Mouse (Mus musculus): ENCODE measurements around the gene Slc35a2. TPM values are rescaled to one million over a fixed set of nuclear protein-coding genes. Genes with fewer than 3 reads are reported as not detected.
"Not testable (repeated sequence)": the region's sequence is repeated elsewhere in the genome, so short reads cannot be mapped to it uniquely, and the experiment has no call there.

The Slc35a2 gene
- polyA plus RNA-seq, 1 experiment from 2014 or later, result 16.9 TPM

- not testable (repeated sequence) for H3K9ac ChIP-seq (ENCODE audit: low read depth, low read length); H3K4me3 ChIP-seq (ENCODE audit: low read depth, low read length); ATAC-seq (replicated peaks; ENCODE audit: insufficient number of reproducible peaks, low FRiP score, low TSS enrichment); H3K27ac ChIP-seq (ENCODE audit: low read depth, low read length); H3K4me2 ChIP-seq; H3K4me1 ChIP-seq (ENCODE audit: control insufficient read depth, insufficient read depth, low read length); H3K36me3 ChIP-seq (ENCODE audit: control insufficient read depth, insufficient read depth, low read length); H3K9me3 ChIP-seq (replicated peaks; ENCODE audit: control insufficient read depth, low read length)
- peaks cover 45% of the 10 kb centered on the region for H3K27me3 ChIP-seq (ENCODE audit: control insufficient read depth, insufficient read depth, low read length)
- WGBS (ENCODE audit: insufficient replicate concordance), result 60% methylated on average over 6 of the region's 6 CpGs
These were observed 34.1 kb downstream of the Slc35a2 start for GRCm38 (mm10) chrX:7917960-7918359.

GRCm38 (mm10) chrX:7919601-7920383 is 36.0 kb downstream of the Slc35a2 start, which contains the start of gene Pcsk1n:
Gene Pcsk1n, plus strand, starts transcription at chrX:7919822.
- no peak for ATAC-seq (replicated peaks; ENCODE audit: insufficient number of reproducible peaks, low FRiP score, low TSS enrichment)
- H3K27me3 ChIP-seq (ENCODE audit: control insufficient read depth, insufficient read depth, low read length), result peaks cover 60% of the 10 kb centered on the region
- H3K27ac ChIP-seq (ENCODE audit: low read depth, low read length), result no peak within 1 kb of the TSS
- 13% methylated on average over 36 of the region's 40 CpGs for WGBS (ENCODE audit: insufficient replicate concordance)
- no peak within 1 kb of the TSS for H3K9ac ChIP-seq (ENCODE audit: low read depth, low read length)
- H3K9me3 ChIP-seq (replicated peaks; ENCODE audit: control insufficient read depth, low read length), result no peaks in the 10 kb centered on the region
- peak within 1 kb of the TSS; percentile 26 for H3K4me3 ChIP-seq (ENCODE audit: low read depth, low read length)
- H3K4me1 ChIP-seq (ENCODE audit: control insufficient read depth, insufficient read depth, low read length), result no peaks in the 10 kb centered on the region
- peak within 1 kb of the TSS; percentile 50 for H3K4me2 ChIP-seq
- H3K36me3 ChIP-seq (ENCODE audit: control insufficient read depth, insufficient read depth, low read length), result no peaks in the 10 kb centered on the region

DNA sequence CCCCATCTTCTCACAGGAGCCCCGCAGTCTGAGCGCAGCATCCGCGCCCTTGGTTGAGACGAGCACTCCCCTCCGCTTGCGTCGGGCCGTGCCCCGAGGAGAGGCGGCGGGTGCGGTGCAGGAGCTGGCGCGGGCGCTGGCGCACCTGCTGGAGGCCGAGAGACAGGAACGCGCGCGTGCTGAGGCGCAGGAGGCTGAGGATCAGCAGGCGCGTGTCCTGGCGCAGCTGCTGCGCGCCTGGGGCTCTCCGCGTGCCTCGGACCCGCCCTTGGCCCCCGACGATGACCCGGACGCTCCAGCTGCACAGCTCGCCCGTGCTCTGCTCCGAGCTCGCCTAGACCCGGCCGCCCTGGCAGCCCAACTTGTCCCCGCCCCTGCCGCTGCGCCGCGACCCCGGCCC is 38.2 kb downstream of the Slc35a2 start:
- Histone ChIP-seq H3K9me3 (replicated peaks; ENCODE audit: control insufficient read depth, low read length) (no peaks in the 10 kb centered on the region), H3K4me3 (ENCODE audit: low read depth, low read length) (peak overlapping the region; percentile 34), H3K9ac (ENCODE audit: low read depth, low read length) (no peak overlapping the region), H3K4me2 (peak overlapping the region; percentile 56), H3K27ac (ENCODE audit: low read depth, low read length) (no peak overlapping the region), H3K36me3 (ENCODE audit: control insufficient read depth, insufficient read depth, low read length) (no peaks in the 10 kb centered on the region), H3K27me3 (ENCODE audit: control insufficient read depth, insufficient read depth, low read length) (peaks cover 77% of the 10 kb centered on the region), H3K4me1 (ENCODE audit: control insufficient read depth, insufficient read depth, low read length) (no peaks in the 10 kb centered on the region)
- no peak for ATAC-seq (replicated peaks; ENCODE audit: insufficient number of reproducible peaks, low FRiP score, low TSS enrichment)
- WGBS (ENCODE audit: insufficient replicate concordance), result 9% methylated on average over 47 of the region's 48 CpGs

- Histone ChIP-seq H3K4me2 (no peak overlapping the region), H3K36me3 (ENCODE audit: control insufficient read depth, insufficient read depth, low read length) (no peaks in the 10 kb centered on the region), H3K27me3 (ENCODE audit: control insufficient read depth, insufficient read depth, low read length) (peaks cover 64% of the 10 kb centered on the region), H3K4me3 (ENCODE audit: low read depth, low read length) (no peak overlapping the region), H3K9ac (ENCODE audit: low read depth, low read length) (no peak overlapping the region), H3K4me1 (ENCODE audit: control insufficient read depth, insufficient read depth, low read length) (no peaks in the 10 kb centered on the region), H3K27ac (ENCODE audit: low read depth, low read length) (no peak overlapping the region), H3K9me3 (replicated peaks; ENCODE audit: control insufficient read depth, low read length) (peaks cover 3% of the 10 kb centered on the region; the same call in 1 of the 2 replicates)
- WGBS (ENCODE audit: insufficient replicate concordance), result 56% methylated on average over 6 of the region's 6 CpGs
- ATAC-seq (replicated peaks; ENCODE audit: insufficient number of reproducible peaks, low FRiP score, low TSS enrichment), result no peak
These were observed 42.4 kb downstream of the Slc35a2 start for GRCm38 (mm10) chrX:7926266-7926665.

GRCm38 (mm10) chrX:7927116-7927515 is 43.3 kb downstream of the Slc35a2 start:
- H3K9ac ChIP-seq (ENCODE audit: low read depth, low read length), result no peak overlapping the region
- peaks cover 3% of the 10 kb centered on the region; the same call in 1 of the 2 replicates for H3K9me3 ChIP-seq (replicated peaks; ENCODE audit: control insufficient read depth, low read length)
- H3K4me2 ChIP-seq, result peak overlapping the region; percentile 24
- H3K27me3 ChIP-seq (ENCODE audit: control insufficient read depth, insufficient read depth, low read length), result peaks cover 55% of the 10 kb centered on the region
- no peak overlapping the region for H3K27ac ChIP-seq (ENCODE audit: low read depth, low read length)
- H3K36me3 ChIP-seq (ENCODE audit: control insufficient read depth, insufficient read depth, low read length), result no peaks in the 10 kb centered on the region
- no peak for ATAC-seq (replicated peaks; ENCODE audit: insufficient number of reproducible peaks, low FRiP score, low TSS enrichment)
- 19% methylated on average over 10 of the region's 10 CpGs for WGBS (ENCODE audit: insufficient replicate concordance)
- no peak overlapping the region for H3K4me3 ChIP-seq (ENCODE audit: low read depth, low read length)
- H3K4me1 ChIP-seq (ENCODE audit: control insufficient read depth, insufficient read depth, low read length), result no peaks in the 10 kb centered on the region

GRCm38 (mm10) chrX:7928270-7928790 is 44.5 kb downstream of the Slc35a2 start, which contains the start of gene Eras:
Gene Eras, minus strand, starts transcription at chrX:7928607.
- Histone ChIP-seq H3K27me3 (ENCODE audit: control insufficient read depth, insufficient read depth, low read length) (peaks cover 43% of the 10 kb centered on the region), H3K4me2 (peak within 1 kb of the TSS; percentile 24)

GRCm38 (mm10) chrX:7936874-7937273 is 53.0 kb downstream of the Slc35a2 start:
- Histone ChIP-seq H3K27ac (ENCODE audit: low read depth, low read length) (no peak overlapping the region), H3K4me2 (no peak overlapping the region), H3K9ac (ENCODE audit: low read depth, low read length) (no peak overlapping the region), H3K9me3 (replicated peaks; ENCODE audit: control insufficient read depth, low read length) (no peaks in the 10 kb centered on the region), H3K4me1 (ENCODE audit: control insufficient read depth, insufficient read depth, low read length) (no peaks in the 10 kb centered on the region), H3K27me3 (ENCODE audit: control insufficient read depth, insufficient read depth, low read length) (no peaks in the 10 kb centered on the region), H3K36me3 (ENCODE audit: control insufficient read depth, insufficient read depth, low read length) (no peaks in the 10 kb centered on the region; the same call in 1 of the 2 replicates), H3K4me3 (ENCODE audit: low read depth, low read length) (no peak overlapping the region)
- WGBS (ENCODE audit: insufficient replicate concordance), result 44% methylated on average over 11 of the region's 11 CpGs
- no peak for ATAC-seq (replicated peaks; ENCODE audit: insufficient number of reproducible peaks, low FRiP score, low TSS enrichment)

More at GRCm38 (mm10) chrX:7928270-7928790, 44.5 kb downstream of the Slc35a2 start, which contains the start of gene Eras:
- no peak for ATAC-seq (replicated peaks; ENCODE audit: insufficient number of reproducible peaks, low FRiP score, low TSS enrichment)
- Histone ChIP-seq H3K27ac (ENCODE audit: low read depth, low read length) (no peak within 1 kb of the TSS), H3K4me3 (ENCODE audit: low read depth, low read length) (no peak within 1 kb of the TSS), H3K4me1 (ENCODE audit: control insufficient read depth, insufficient read depth, low read length) (no peaks in the 10 kb centered on the region), H3K36me3 (ENCODE audit: control insufficient read depth, insufficient read depth, low read length) (no peaks in the 10 kb centered on the region), H3K9me3 (replicated peaks; ENCODE audit: control insufficient read depth, low read length) (peaks cover 3% of the 10 kb centered on the region; the same call in 1 of the 2 replicates), H3K9ac (ENCODE audit: low read depth, low read length) (no peak within 1 kb of the TSS)
- WGBS (ENCODE audit: insufficient replicate concordance), result 15% methylated on average over 19 of the region's 19 CpGs

GRCm38 (mm10) chrX:7937667-7938066 is 53.8 kb downstream of the Slc35a2 start:
- Histone ChIP-seq H3K9me3 (replicated peaks; ENCODE audit: control insufficient read depth, low read length) (no peaks in the 10 kb centered on the region), H3K4me1 (ENCODE audit: control insufficient read depth, insufficient read depth, low read length) (no peaks in the 10 kb centered on the region), H3K4me3 (ENCODE audit: low read depth, low read length) (no peak overlapping the region), H3K27me3 (ENCODE audit: control insufficient read depth, insufficient read depth, low read length) (no peaks in the 10 kb centered on the region), H3K27ac (ENCODE audit: low read depth, low read length) (no peak overlapping the region), H3K4me2 (no peak overlapping the region), H3K36me3 (ENCODE audit: control insufficient read depth, insufficient read depth, low read length) (no peaks in the 10 kb centered on the region; the same call in 1 of the 2 replicates), H3K9ac (ENCODE audit: low read depth, low read length) (no peak overlapping the region)
- 89% methylated on average over 6 of the region's 6 CpGs for WGBS (ENCODE audit: insufficient replicate concordance)
- no peak for ATAC-seq (replicated peaks; ENCODE audit: insufficient number of reproducible peaks, low FRiP score, low TSS enrichment)

Measured in heart, embryonic 11.5 days (tissue).